12 mouse cellular contexts compared by ENCODE assay signal in the genomic region with DNA sequence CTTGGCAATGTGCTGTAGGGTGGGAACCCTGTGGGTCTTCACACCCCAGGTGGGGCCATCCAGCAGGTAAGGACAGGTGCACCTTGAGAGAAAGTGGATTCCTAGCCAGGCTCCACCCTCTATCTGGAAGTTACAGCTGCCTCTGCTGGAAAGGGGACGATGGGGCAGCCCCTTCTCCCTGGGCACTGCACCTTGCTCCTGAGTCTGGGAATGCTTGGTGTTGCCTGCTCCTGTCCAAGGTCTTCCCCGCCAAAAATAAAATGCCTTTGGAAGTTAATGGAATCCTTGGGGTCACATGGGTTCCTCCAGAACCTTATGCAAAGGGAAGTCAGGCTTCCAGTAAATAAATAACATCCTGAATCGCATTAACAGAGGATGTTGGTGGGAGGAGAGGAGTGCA. TPM values are rescaled to one million over a fixed set of nuclear protein-coding genes. Genes with fewer than 3 reads are reported as not detected.
DNase-seq lines count a peak whose midpoint lies in the region; ATAC-seq lines count a peak whose summit lies in the region.
"Had no signal": no experiment of that assay in that cellular context is flagged by ENCODE, and none has a peak within 500 bp of the region (broad histone marks: within the 10 kb centered on the region; RNA-seq: fewer than 3 reads in every experiment).

No protein-coding gene starts in this region.

- DNase-seq in cerebellum, adult 9-10 months: peak; percentile 22
- DNase-seq in cerebellum, postnatal 4 days (ENCODE audit: low spot score in 2 of 2): no peak
- DNase-seq in lung, postnatal 25 days (ENCODE audit: low spot score): no peak
- DNase-seq in kidney, adult 9 months: peak; percentile 91
- DNase-seq in liver, embryonic 11.5 days (ENCODE audit: low spot score): no peak
- no peak for DNase-seq in retina, postnatal 1 day
- DNase-seq: heart, adult 11 months; liver had no signal

- peaks cover 5% of the 10 kb centered on the region; the same call in 1 of the 2 replicates for H3K4me1 ChIP-seq in lung, embryonic 16.5 days (replicated peaks; ENCODE audit: control insufficient read depth, insufficient read depth, low read length)
- H3K4me1 ChIP-seq in neural tube, embryonic 15.5 days: peaks cover 21% of the 10 kb centered on the region
- no peaks in the 10 kb centered on the region for H3K4me1 ChIP-seq in liver, embryonic 11.5 days (replicated peaks; ENCODE audit: control insufficient read depth, insufficient read depth, low read length)
- H3K4me1 ChIP-seq: intestine, embryonic 15.5 days had no signal

- H3K4me2 ChIP-seq in lung, embryonic 16.5 days (ENCODE audit: low read depth, low read length): peak overlapping the region; percentile 99; the same call in 1 of the 2 replicates
- H3K4me2 ChIP-seq in neural tube, embryonic 15.5 days: peak overlapping the region; percentile 85
- no peak overlapping the region for H3K4me2 ChIP-seq in liver, embryonic 11.5 days

- no peak overlapping the region; the same call in 1 of the 2 replicates for H3K4me3 ChIP-seq in lung, embryonic 16.5 days (ENCODE audit: low read length)
- H3K4me3 ChIP-seq in neural tube, embryonic 15.5 days (replicated peaks): peak overlapping the region; percentile 61
- no peak overlapping the region for H3K4me3 ChIP-seq in liver, embryonic 11.5 days (ENCODE audit: low read depth, low read length)

- peaks cover 3% of the 10 kb centered on the region; the same call in 1 of the 2 replicates for H3K27me3 ChIP-seq in lung, embryonic 16.5 days (ENCODE audit: control insufficient read depth, insufficient read depth, low read depth, low read length)
- no peaks in the 10 kb centered on the region for H3K27me3 ChIP-seq in neural tube, embryonic 15.5 days (replicated peaks)
- H3K27me3 ChIP-seq in liver, embryonic 11.5 days (replicated peaks; ENCODE audit: control insufficient read depth, insufficient read depth, low read length): peaks cover 27% of the 10 kb centered on the region

- H3K27ac ChIP-seq in lung, embryonic 16.5 days (ENCODE audit: low read length): no peak overlapping the region
- H3K27ac ChIP-seq in neural tube, embryonic 15.5 days (replicated peaks): no peak overlapping the region
- no peak overlapping the region for H3K27ac ChIP-seq in liver, embryonic 11.5 days (ENCODE audit: low read depth, low read length)
- H3K27ac ChIP-seq: intestine, embryonic 15.5 days; stomach, postnatal 0 days had no signal

- no peak overlapping the region for H3K9ac ChIP-seq in lung, embryonic 16.5 days (ENCODE audit: low read length)
- H3K9ac ChIP-seq in neural tube, embryonic 15.5 days (replicated peaks): peak overlapping the region; percentile 64
- no peak overlapping the region for H3K9ac ChIP-seq in liver, embryonic 11.5 days (ENCODE audit: low read depth, low read length)
- H3K9ac ChIP-seq: intestine, embryonic 15.5 days had no signal

- no peaks in the 10 kb centered on the region; the same call in 1 of the 2 replicates for H3K9me3 ChIP-seq in lung, embryonic 16.5 days (ENCODE audit: control insufficient read depth, low read length)
- no peaks in the 10 kb centered on the region for H3K9me3 ChIP-seq in neural tube, embryonic 15.5 days (replicated peaks)
- no peaks in the 10 kb centered on the region for H3K9me3 ChIP-seq in liver, embryonic 11.5 days (ENCODE audit: control insufficient read depth, low read length)
- H3K9me3 ChIP-seq: intestine, embryonic 15.5 days had no signal

- H3K36me3 ChIP-seq in lung, embryonic 16.5 days (ENCODE audit: control insufficient read depth, insufficient read depth, low read length): no peaks in the 10 kb centered on the region
- no peaks in the 10 kb centered on the region; the same call in 1 of the 2 replicates for H3K36me3 ChIP-seq in neural tube, embryonic 15.5 days
- H3K36me3 ChIP-seq in liver, embryonic 11.5 days (ENCODE audit: control insufficient read depth, insufficient read depth, low read length): no peaks in the 10 kb centered on the region
- H3K36me3 ChIP-seq: intestine, embryonic 15.5 days had no signal

- 0 out of 2 replicates have a peak, but pooled peaks have one; percentile 27 for ATAC-seq in lung, embryonic 16.5 days (ENCODE audit: low read depth)
- ATAC-seq in neural tube, embryonic 15.5 days (ENCODE audit: low FRiP score): no peak
- ATAC-seq in liver, embryonic 11.5 days (replicated peaks; ENCODE audit: low FRiP score): no peak
- ATAC-seq: intestine, embryonic 15.5 days had no signal

- 32% methylated on average over 3 of the region's 3 CpGs for WGBS in lung, embryonic 16.5 days
- 58% methylated on average over 3 of the region's 3 CpGs for WGBS in neural tube, embryonic 15.5 days
- 56% methylated on average over 3 of the region's 3 CpGs for WGBS in liver, embryonic 11.5 days

RNA-seq across cellular contexts. Expression of gene Slc1a1, which starts 1.3 kb away (rescaled TPM):
- polyA plus RNA-seq in lung, embryonic 16.5 days (2015; fragmentation: Nextera tagmentation; extraction: Ambion mirVana): 4.8 TPM in 2 replicates
- polyA plus RNA-seq in neural tube, embryonic 15.5 days (2015; fragmentation: Nextera tagmentation; extraction: Ambion mirVana): 49.5 and 57.3 TPM in 2 replicates
- 0.05 TPM in 1 of 2 replicates, not detected in the other for polyA plus RNA-seq in liver, embryonic 11.5 days (2014; fragmentation: Nextera tagmentation; extraction: Ambion mirVana)

Comparison
In these comparisons a context has a peak if more than half of its experiments do, and no peak if none do; other contexts are left out.
1. DNase-seq: peak in cerebellum, adult 9-10 months (single experiment) and kidney, adult 9 months (single experiment); none in cerebellum, postnatal 4 days (0 of 2), lung, postnatal 25 days (single experiment), liver, embryonic 11.5 days (single experiment) and retina, postnatal 1 day (single experiment).